Mouse (Mus musculus) embryonic facial prominence, embryonic 15.5 days (tissue): ENCODE data around the gene Pold4. TPM values are rescaled to one million over a fixed set of nuclear protein-coding genes. Genes with fewer than 3 reads are reported as not detected.

Source experiments
- ATAC-seq: fragments of 200-750 bp; cut with Nextera tagmentation; 2 replicates; pipeline ENCODE4 v1.8.0; 2017; ENCODE audit warnings: low read depth, moderate TSS enrichment; ENCODE audit not compliant: insufficient number of reproducible peaks, low FRiP score, low TSS enrichment
- H3K27ac ChIP-seq: fragments of 300-500 bp; sonication (generic); replicated peaks from 2 replicates; pipeline ENCODE4 v1.5.1; 2015; ENCODE audit warnings: mild to moderate bottlenecking, inconsistent platforms
- H3K27me3 ChIP-seq: fragments of 300-500 bp; sonication (generic); 2 replicates; pipeline ENCODE4 v1.6.1; 2015; ENCODE audit warnings: inconsistent platforms
- H3K36me3 ChIP-seq: fragments of 300-500 bp; sonication (generic); 2 replicates; pipeline ENCODE4 v1.6.1; 2015; ENCODE audit warnings: mild to moderate bottlenecking, inconsistent platforms
- H3K4me1 ChIP-seq: fragments of 300-500 bp; sonication (generic); 2 replicates; pipeline ENCODE4 v1.6.1; 2015; ENCODE audit warnings: inconsistent platforms
- H3K4me2 ChIP-seq: fragments of 300-500 bp; sonication (generic); replicated peaks from 2 replicates; pipeline ENCODE4 v1.6.1; 2015; ENCODE audit warnings: mild to moderate bottlenecking, inconsistent platforms
- H3K4me3 ChIP-seq: fragments of 300-500 bp; sonication (generic); replicated peaks from 2 replicates; pipeline ENCODE4 v1.5.1; 2015; ENCODE audit warnings: mild to moderate bottlenecking, inconsistent platforms
- H3K9ac ChIP-seq: fragments of 300-500 bp; sonication (generic); 2 replicates; pipeline ENCODE4 v1.6.1; 2015; ENCODE audit warnings: inconsistent platforms
- H3K9me3 ChIP-seq: fragments of 300-500 bp; sonication (generic); replicated peaks from 2 replicates; pipeline ENCODE4 v1.6.1; 2016; ENCODE audit warnings: inconsistent platforms
- WGBS: fragments of 180-500 bp; shearing (Covaris S2); methylation state at CpG from one replicate; pipeline ENCODE4 v1.1.7; 2015; 5-methylcytosine and 5-hydroxymethylcytosine counted together
- polyA plus RNA-seq: library from polyadenylated mRNA; unstranded; fragments of >200 nt; fragmentation: Nextera tagmentation; extraction: Ambion mirVana; gene quantifications from 2 replicates; pipeline ENCODE4 v1.2.1, GENCODE M21; 2015

Gene Pold4
- polyA plus RNA-seq = 33.5 and 34.0 TPM in 2 replicates

- Histone ChIP-seq H3K36me3 (no peaks in the 10 kb centered on the region), H3K4me2 (peak within 1 kb of the TSS; percentile 73), H3K9ac (peak within 1 kb of the TSS; percentile 46), H3K4me3 (peak within 1 kb of the TSS; percentile 62), H3K4me1 (peaks cover 22% of the 10 kb centered on the region), H3K27ac (peak within 1 kb of the TSS; percentile 80), H3K9me3 (no peaks in the 10 kb centered on the region), H3K27me3 (no peaks in the 10 kb centered on the region)
- WGBS = 10% methylated on average over 26 of the region's 26 CpGs
- ATAC-seq = peak; percentile 88
Measured at GRCm38 (mm10) chr19:4231253-4232185, at the start of gene Pold4. Gene Pold4 (plus strand): TSS chr19:4231899.

- H3K27me3 ChIP-seq = no peaks in the 10 kb centered on the region
- no peak overlapping the region for H3K4me2 ChIP-seq
- H3K4me1 ChIP-seq = peaks cover 16% of the 10 kb centered on the region
- H3K9ac ChIP-seq = no peak overlapping the region
- no peak for ATAC-seq
- WGBS = 63% methylated on average over 2 of the region's 2 CpGs
- H3K36me3 ChIP-seq = no peaks in the 10 kb centered on the region
- no peaks in the 10 kb centered on the region for H3K9me3 ChIP-seq
- no peak overlapping the region for H3K27ac ChIP-seq
- no peak overlapping the region for H3K4me3 ChIP-seq
Measured at GRCm38 (mm10) chr19:4183689-4184088, 48.0 kb upstream of the Pold4 start.

GRCm38 (mm10) chr19:4184976-4185975 lies 46.4 kb upstream of the Pold4 start:
- no peak overlapping the region for H3K4me3 ChIP-seq
- 51% methylated on average over 15 of the region's 15 CpGs for WGBS
- no peak overlapping the region for H3K4me2 ChIP-seq
- no peaks in the 10 kb centered on the region for H3K36me3 ChIP-seq
- H3K4me1 ChIP-seq = peaks cover 16% of the 10 kb centered on the region
- H3K9ac ChIP-seq = no peak overlapping the region
- no peak overlapping the region; the same call in 1 of the 2 replicates for H3K27ac ChIP-seq
- no peaks in the 10 kb centered on the region for H3K9me3 ChIP-seq
- no peaks in the 10 kb centered on the region for H3K27me3 ChIP-seq
- no peak for ATAC-seq

GRCm38 (mm10) chr19:4187303-4187702 lies 44.4 kb upstream of the Pold4 start:
- 70% methylated on average over 3 of the region's 3 CpGs for WGBS
- Histone ChIP-seq H3K27ac (no peak overlapping the region), H3K9ac (no peak overlapping the region), H3K9me3 (no peaks in the 10 kb centered on the region), H3K4me2 (no peak overlapping the region), H3K27me3 (no peaks in the 10 kb centered on the region), H3K4me3 (no peak overlapping the region), H3K4me1 (peaks cover 23% of the 10 kb centered on the region), H3K36me3 (no peaks in the 10 kb centered on the region)
- ATAC-seq = no peak

GRCm38 (mm10) chr19:4189051-4189620 lies 42.6 kb upstream of the Pold4 start:
- 82% methylated on average over 12 of the region's 12 CpGs for WGBS
- Histone ChIP-seq H3K9me3 (no peaks in the 10 kb centered on the region), H3K4me1 (peaks cover 37% of the 10 kb centered on the region), H3K4me2 (no peak overlapping the region), H3K27ac (no peak overlapping the region), H3K27me3 (no peaks in the 10 kb centered on the region), H3K36me3 (peaks cover 9% of the 10 kb centered on the region), H3K4me3 (no peak overlapping the region), H3K9ac (no peak overlapping the region)
- no peak for ATAC-seq

- peak within 1 kb of the TSS; percentile 90 for H3K4me3 ChIP-seq
- H3K36me3 ChIP-seq = peaks cover 27% of the 10 kb centered on the region
- no peaks in the 10 kb centered on the region for H3K27me3 ChIP-seq
- no peaks in the 10 kb centered on the region for H3K9me3 ChIP-seq
- peak within 1 kb of the TSS; percentile 97 for H3K9ac ChIP-seq
- H3K4me2 ChIP-seq = peak within 1 kb of the TSS; percentile 81
- H3K4me1 ChIP-seq = peaks cover 38% of the 10 kb centered on the region
- peak within 1 kb of the TSS; percentile 96 for H3K27ac ChIP-seq
- no peak for ATAC-seq
- 50% methylated on average over 4 of the region's 4 CpGs for WGBS
Measured at GRCm38 (mm10) chr19:4190831-4191334, 40.8 kb upstream of the Pold4 start, which contains the start of gene Tbc1d10c. Gene Tbc1d10c (minus strand): TSS chr19:4191284.

GRCm38 (mm10) chr19:4191528-4192250 lies 40.0 kb upstream of the Pold4 start, which contains the start of gene Ppp1ca:
Gene Ppp1ca (plus strand): TSS chr19:4192065.
- Histone ChIP-seq H3K9ac (peak within 1 kb of the TSS; percentile 97), H3K4me1 (peaks cover 45% of the 10 kb centered on the region), H3K4me3 (peak within 1 kb of the TSS; percentile 90), H3K36me3 (peaks cover 35% of the 10 kb centered on the region), H3K4me2 (peak within 1 kb of the TSS; percentile 81), H3K27me3 (no peaks in the 10 kb centered on the region), H3K27ac (peak within 1 kb of the TSS; percentile 96), H3K9me3 (no peaks in the 10 kb centered on the region)
- WGBS = 5% methylated on average over 41 of the region's 47 CpGs
- ATAC-seq = peak; percentile 93

- WGBS = under 1% methylated on average over 49 of the region's 52 CpGs
- H3K4me1 ChIP-seq = peaks cover 51% of the 10 kb centered on the region
- peak overlapping the region; percentile 97 for H3K9ac ChIP-seq
- no peaks in the 10 kb centered on the region for H3K9me3 ChIP-seq
- H3K4me3 ChIP-seq = peak overlapping the region; percentile 90
- H3K27me3 ChIP-seq = no peaks in the 10 kb centered on the region
- peak overlapping the region; percentile 96 for H3K27ac ChIP-seq
- peak; percentile 49; the same call in 1 of the 2 replicates for ATAC-seq
- peaks cover 41% of the 10 kb centered on the region for H3K36me3 ChIP-seq
- peak overlapping the region; percentile 81 for H3K4me2 ChIP-seq
Measured at GRCm38 (mm10) chr19:4192251-4192985, 39.3 kb upstream of the Pold4 start.

GRCm38 (mm10) chr19:4193129-4193528 lies 38.6 kb upstream of the Pold4 start:
- 60% methylated on average over 6 of the region's 6 CpGs for WGBS
- Histone ChIP-seq H3K4me3 (peak overlapping the region; percentile 90), H3K9ac (peak overlapping the region; percentile 97), H3K27ac (0 out of 2 replicates have a peak overlapping the region, but pooled peaks have one; percentile 96), H3K36me3 (peaks cover 43% of the 10 kb centered on the region), H3K4me1 (peaks cover 51% of the 10 kb centered on the region), H3K4me2 (peak overlapping the region; percentile 81), H3K9me3 (no peaks in the 10 kb centered on the region), H3K27me3 (no peaks in the 10 kb centered on the region)
- ATAC-seq = no peak
